Mouse (Mus musculus) neural tube, embryonic 12.5 days (tissue): ENCODE measurements around the gene Cdh18. TPM values are rescaled to one million over a fixed set of nuclear protein-coding genes. Genes with fewer than 3 reads are reported as not detected.
"Not testable (repeated sequence)": the region's sequence is repeated elsewhere in the genome, so short reads cannot be mapped to it uniquely, and the experiment has no call there.

ENCODE experiments used
- ATAC-seq: fragments of 200-750 bp; cut with Nextera tagmentation; 2 replicates; pipeline ENCODE4 v1.8.0; 2017; ENCODE audit warnings: low read depth, mild to moderate bottlenecking, moderate TSS enrichment, moderate library complexity; ENCODE audit not compliant: low FRiP score
- H3K27ac ChIP-seq: fragments of 300-500 bp; sonication (generic); 2 replicates; pipeline ENCODE4 v1.5.1; 2016
- H3K27me3 ChIP-seq: fragments of 300-500 bp; sonication (generic); replicated peaks from 2 replicates; pipeline ENCODE4 v1.6.1; 2016; ENCODE audit warnings: mild to moderate bottlenecking
- H3K36me3 ChIP-seq: fragments of 300-500 bp; sonication (generic); 2 replicates; pipeline ENCODE4 v1.6.1; 2016; ENCODE audit warnings: mild to moderate bottlenecking
- H3K4me1 ChIP-seq: fragments of 300-500 bp; sonication (generic); 2 replicates; pipeline ENCODE4 v1.6.1; 2016
- H3K4me2 ChIP-seq: fragments of 300-500 bp; sonication (generic); replicated peaks from 2 replicates; pipeline ENCODE4 v1.6.1; 2016; ENCODE audit warnings: mild to moderate bottlenecking
- H3K4me3 ChIP-seq: fragments of 300-500 bp; sonication (generic); 2 replicates; pipeline ENCODE4 v1.5.1; 2016
- H3K9ac ChIP-seq: fragments of 300-500 bp; sonication (generic); 2 replicates; pipeline ENCODE4 v1.6.1; 2016; ENCODE audit warnings: mild to moderate bottlenecking
- H3K9me3 ChIP-seq: fragments of 300-500 bp; sonication (generic); 2 replicates; pipeline ENCODE4 v1.6.1; 2016; ENCODE audit warnings: mild to moderate bottlenecking
- WGBS: fragments of 180-500 bp; shearing (Covaris S2); methylation state at CpG from one replicate; pipeline ENCODE4 v1.1.7; 2016; 5-methylcytosine and 5-hydroxymethylcytosine counted together
- polyA plus RNA-seq: library from polyadenylated mRNA; unstranded; fragments of >200 nt; fragmentation: Nextera tagmentation; extraction: Ambion mirVana; gene quantifications from 2 replicates; pipeline ENCODE4 v1.2.1, GENCODE M21; 2016

The Cdh18 gene
- 1.7 and 2.3 TPM in 2 replicates for polyA plus RNA-seq

DNA sequence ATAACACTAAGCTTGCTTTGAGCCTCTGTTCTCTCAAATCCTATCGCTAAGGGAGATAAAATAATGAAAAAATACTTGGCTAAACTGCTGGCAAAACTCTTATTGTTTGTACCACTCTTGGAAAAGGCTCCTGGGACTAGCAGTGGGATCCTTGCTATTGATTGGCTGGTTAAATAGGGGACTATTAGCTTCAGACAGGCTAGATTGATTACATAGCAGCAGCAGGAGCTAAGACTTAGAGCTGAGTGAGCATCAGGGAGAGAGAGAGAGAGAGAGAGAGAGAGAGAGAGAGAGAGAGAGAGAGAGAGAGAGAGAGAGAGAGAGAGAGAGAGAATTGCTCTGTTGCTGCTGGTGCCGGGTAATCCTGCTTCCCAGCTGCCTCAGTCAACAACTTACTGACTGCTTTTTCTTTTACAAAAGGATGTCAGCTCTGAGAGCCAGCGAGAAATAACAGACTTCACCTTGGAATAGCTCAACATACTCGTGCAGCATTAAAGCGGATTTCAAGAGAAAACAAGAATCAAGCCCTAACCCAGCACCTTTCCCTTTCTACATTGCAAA, at the start of gene Cdh18:
Gene Cdh18, plus strand, starts transcription at position 312 of the 561 bp plus-strand sequence.
- Histone ChIP-seq H3K9me3 (no peaks in the 10 kb centered on the region), H3K9ac (no peak within 1 kb of the TSS), H3K36me3 (no peaks in the 10 kb centered on the region), H3K4me1 (no peaks in the 10 kb centered on the region), H3K4me3 (no peak within 1 kb of the TSS), H3K27me3 (no peaks in the 10 kb centered on the region), H3K4me2 (no peak within 1 kb of the TSS), H3K27ac (no peak within 1 kb of the TSS)
- ATAC-seq, result no peak
- 59% methylated on average over 5 of the region's 5 CpGs for WGBS

DNA sequence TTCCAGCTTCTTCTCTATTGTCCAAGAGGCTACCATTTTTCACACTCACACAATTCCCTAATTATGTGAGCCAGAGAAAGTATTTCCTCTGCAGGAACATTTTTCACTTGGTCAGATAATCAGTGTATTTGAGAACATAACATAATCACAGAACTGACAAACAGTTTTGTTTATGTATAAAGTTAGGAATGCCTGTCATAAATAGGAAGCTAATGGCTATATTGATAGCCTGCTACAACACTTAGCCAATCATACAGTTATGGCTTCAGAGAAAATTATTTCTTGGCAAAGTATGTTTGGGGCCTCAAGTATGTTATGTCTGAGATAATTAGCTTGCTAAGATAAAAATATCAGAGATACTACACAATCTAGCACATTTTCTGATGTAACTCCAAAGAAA, 37.6 kb upstream of the Cdh18 start:
- Histone ChIP-seq H3K27ac (no peak overlapping the region), H3K36me3 (no peaks in the 10 kb centered on the region), H3K4me1 (no peaks in the 10 kb centered on the region), H3K9ac (no peak overlapping the region), H3K4me2 (no peak overlapping the region), H3K4me3 (no peak overlapping the region), H3K9me3 (no peaks in the 10 kb centered on the region), H3K27me3 (no peaks in the 10 kb centered on the region)
- no peak for ATAC-seq

DNA sequence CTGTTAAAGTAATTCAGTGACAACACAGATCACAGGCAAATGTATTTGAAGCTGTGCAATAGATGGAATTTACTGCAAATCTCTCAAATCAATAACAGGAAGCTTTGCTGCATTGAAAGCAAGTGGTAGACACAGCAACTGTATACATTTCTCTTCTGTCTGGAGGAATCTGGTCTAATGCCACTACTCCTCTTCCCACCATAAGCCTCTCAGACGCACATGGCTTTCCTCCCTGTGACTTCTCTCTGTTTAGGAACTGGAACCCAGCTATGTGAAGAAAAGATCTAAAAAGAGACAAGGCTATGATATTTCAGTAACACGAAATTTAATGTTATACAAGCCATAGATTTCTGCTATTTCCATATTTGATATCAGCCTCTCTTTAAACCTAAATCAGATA, 13.0 kb upstream of the Cdh18 start:
- Histone ChIP-seq H3K9ac (no peak overlapping the region), H3K9me3 (no peaks in the 10 kb centered on the region), H3K4me2 (no peak overlapping the region), H3K27me3 (no peaks in the 10 kb centered on the region), H3K4me3 (no peak overlapping the region), H3K4me1 (no peaks in the 10 kb centered on the region), H3K36me3 (no peaks in the 10 kb centered on the region), H3K27ac (no peak overlapping the region)
- ATAC-seq, result no peak
- WGBS, result 65% methylated on average over 2 of the region's 2 CpGs

DNA sequence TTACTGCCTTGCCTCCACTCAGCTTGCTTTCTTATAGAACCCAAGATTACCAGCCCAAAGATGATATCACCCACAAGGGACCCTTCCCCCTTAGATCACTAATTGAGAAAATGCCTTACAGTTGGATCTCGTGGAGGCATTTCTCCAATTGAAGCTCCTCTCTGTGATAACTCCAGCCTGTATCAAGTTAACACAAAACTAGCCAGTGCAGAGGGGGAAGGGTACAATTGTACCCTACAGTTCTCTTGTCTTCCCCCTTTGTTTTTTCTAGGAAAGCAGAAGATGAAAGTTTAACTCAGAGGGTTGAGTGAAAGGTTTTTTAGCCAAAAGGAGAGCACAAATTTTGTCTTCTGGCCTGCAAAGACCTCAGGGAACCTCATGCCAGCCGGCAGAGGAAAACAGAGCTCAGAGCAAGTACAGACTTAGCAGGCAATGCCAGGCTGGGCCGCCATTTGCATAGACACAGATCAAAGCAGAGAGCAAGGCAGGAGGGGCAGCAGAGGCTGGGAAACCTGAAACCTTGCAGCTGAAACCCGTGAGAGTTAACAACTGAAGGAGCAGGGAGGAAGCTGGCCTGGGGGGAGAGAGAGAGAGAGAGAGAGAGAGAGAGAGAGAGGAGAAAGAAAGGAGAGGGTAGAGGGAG, 29.3 kb downstream of the Cdh18 start:
- Histone ChIP-seq H3K27me3 (no peaks in the 10 kb centered on the region), H3K4me1 (no peaks in the 10 kb centered on the region), H3K4me3 (no peak overlapping the region), H3K27ac (no peak overlapping the region), H3K9ac (no peak overlapping the region), H3K4me2 (no peak overlapping the region), H3K9me3 (no peaks in the 10 kb centered on the region), H3K36me3 (no peaks in the 10 kb centered on the region)
- no peak for ATAC-seq
- WGBS, result 6% methylated on average over 4 of the region's 4 CpGs

DNA sequence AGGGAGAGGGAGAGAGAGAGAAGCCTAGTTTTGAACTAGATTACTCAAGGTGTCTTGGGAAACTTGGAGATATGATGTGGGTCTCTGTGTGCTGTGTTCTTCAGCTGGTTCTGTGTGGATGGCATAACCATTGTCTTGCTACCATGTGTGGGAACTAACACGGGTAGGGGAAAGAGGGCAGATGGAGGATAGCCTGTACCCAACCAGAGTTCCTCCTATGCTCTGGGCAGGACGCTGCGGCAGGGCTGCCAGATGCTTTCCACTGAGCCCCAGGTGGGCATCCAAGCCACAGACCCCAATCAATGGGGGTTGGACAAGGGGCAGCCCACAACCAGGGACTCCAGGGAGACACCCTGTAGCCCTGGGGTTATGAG, 29.8 kb downstream of the Cdh18 start:
- ATAC-seq, result no peak
- no peak overlapping the region for H3K9ac ChIP-seq
- H3K4me2 ChIP-seq, result no peak overlapping the region
- H3K4me3 ChIP-seq, result no peak overlapping the region
- no peaks in the 10 kb centered on the region for H3K36me3 ChIP-seq
- H3K4me1 ChIP-seq, result no peaks in the 10 kb centered on the region
- whole genome bisulfite sequencing, result 25% methylated on average over 3 of the region's 3 CpGs
- no peak overlapping the region for H3K27ac ChIP-seq
- H3K9me3 ChIP-seq, result no peaks in the 10 kb centered on the region
- H3K27me3 ChIP-seq, result no peaks in the 10 kb centered on the region

DNA sequence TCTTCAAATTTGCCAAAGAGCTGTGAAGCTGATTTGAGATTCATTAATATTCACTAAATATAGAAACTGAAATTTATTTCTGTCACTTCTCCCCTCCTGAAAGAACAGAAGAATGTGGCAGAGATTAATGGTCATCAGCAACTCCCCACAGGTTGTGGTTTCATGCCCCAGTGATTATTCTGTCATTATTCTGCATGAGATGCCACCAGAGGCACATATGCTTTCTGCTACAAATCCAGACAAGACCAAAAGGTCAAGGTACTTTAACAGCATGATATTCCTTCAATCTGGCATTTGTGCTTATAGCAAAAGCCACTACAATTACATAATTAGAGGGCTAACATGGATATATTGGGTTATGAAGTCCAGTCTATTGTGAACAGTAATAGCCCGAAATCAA, 35.8 kb downstream of the Cdh18 start:
- H3K36me3 ChIP-seq, result no peaks in the 10 kb centered on the region
- no peak overlapping the region for H3K4me2 ChIP-seq
- no peaks in the 10 kb centered on the region for H3K27me3 ChIP-seq
- H3K9me3 ChIP-seq, result no peaks in the 10 kb centered on the region
- no peak overlapping the region for H3K27ac ChIP-seq
- WGBS, result 80% methylated on average over 1 of the region's 1 CpGs
- no peaks in the 10 kb centered on the region for H3K4me1 ChIP-seq
- ATAC-seq, result no peak
- no peak overlapping the region for H3K9ac ChIP-seq
- H3K4me3 ChIP-seq, result no peak overlapping the region

DNA sequence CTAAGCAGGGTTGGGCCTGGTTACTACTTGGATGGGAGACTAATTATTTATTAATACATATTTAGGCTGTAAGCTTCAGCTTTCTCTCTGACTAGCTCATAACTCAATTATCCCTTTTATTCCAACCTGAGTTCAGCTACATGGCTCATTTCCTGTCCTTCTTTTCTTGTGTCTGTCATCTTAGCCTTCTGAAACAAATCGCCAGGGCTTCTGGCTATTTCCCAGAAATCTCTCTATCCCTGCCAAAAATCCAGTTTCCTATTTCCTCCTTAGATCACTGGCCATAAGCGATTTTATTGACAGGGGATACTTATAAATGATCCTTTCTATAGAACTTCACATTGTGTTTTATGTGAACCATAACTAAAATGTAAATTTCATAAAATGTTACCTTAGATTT, 167.6 kb downstream of the Cdh18 start:
- H3K4me3 ChIP-seq, result no peak overlapping the region
- no peak overlapping the region for H3K4me2 ChIP-seq
- H3K27me3 ChIP-seq, result no peaks in the 10 kb centered on the region
- no peak overlapping the region for H3K9ac ChIP-seq
- 81% methylated on average over 2 of the region's 2 CpGs for WGBS
- no peak overlapping the region for H3K27ac ChIP-seq
- no peak for ATAC-seq
- no peaks in the 10 kb centered on the region for H3K4me1 ChIP-seq
- no peaks in the 10 kb centered on the region for H3K36me3 ChIP-seq
- no peaks in the 10 kb centered on the region for H3K9me3 ChIP-seq

DNA sequence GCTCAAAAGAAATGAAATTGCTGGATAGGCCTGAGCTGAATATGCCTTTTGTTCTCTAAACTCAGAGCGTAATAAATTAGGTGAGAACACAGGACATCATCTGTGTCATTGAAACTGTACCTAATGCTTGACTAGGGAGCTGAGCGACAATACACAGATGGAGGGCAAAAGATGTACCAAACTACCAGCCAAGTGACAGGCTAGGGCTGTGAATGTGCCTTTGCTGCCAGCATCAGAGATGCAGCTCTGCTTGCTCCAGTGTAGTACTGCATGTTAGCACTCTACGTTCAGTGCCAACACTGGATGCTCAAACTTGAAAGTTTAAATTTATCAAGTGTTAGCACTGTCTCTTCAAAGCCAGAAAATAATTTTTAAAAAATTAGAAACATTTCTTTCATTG, 168.9 kb downstream of the Cdh18 start:
- Histone ChIP-seq H3K4me3 (no peak overlapping the region), H3K36me3 (no peaks in the 10 kb centered on the region), H3K27me3 (no peaks in the 10 kb centered on the region), H3K9me3 (no peaks in the 10 kb centered on the region), H3K9ac (no peak overlapping the region), H3K4me2 (no peak overlapping the region), H3K4me1 (no peaks in the 10 kb centered on the region), H3K27ac (no peak overlapping the region)
- ATAC-seq, result peak; percentile 81
- 29% methylated on average over 3 of the region's 3 CpGs for WGBS

DNA sequence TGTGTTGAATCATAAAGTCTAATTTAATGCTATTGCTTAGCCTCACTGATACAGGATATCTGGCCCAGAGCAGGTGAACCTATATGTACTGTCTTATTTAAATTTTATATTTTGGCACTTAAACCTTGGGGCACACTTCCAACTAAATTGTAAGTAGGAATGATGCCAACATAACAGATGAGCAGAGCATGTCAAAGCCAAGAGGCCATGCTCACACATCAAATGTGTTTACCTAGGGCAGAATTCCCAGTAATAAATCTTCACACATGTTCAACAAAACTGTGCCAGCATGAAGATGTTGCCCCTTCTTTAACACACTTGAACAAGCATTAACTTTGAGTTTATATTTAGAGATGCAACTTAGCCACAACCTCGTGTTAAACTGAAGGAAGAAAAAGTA, 177.8 kb downstream of the Cdh18 start:
- Histone ChIP-seq H3K27me3 (no peaks in the 10 kb centered on the region), H3K4me3 (no peak overlapping the region), H3K9me3 (no peaks in the 10 kb centered on the region), H3K36me3 (no peaks in the 10 kb centered on the region), H3K4me2 (no peak overlapping the region), H3K27ac (no peak overlapping the region), H3K9ac (no peak overlapping the region), H3K4me1 (no peaks in the 10 kb centered on the region)
- 79% methylated on average over 1 of the region's 1 CpGs for WGBS
- ATAC-seq, result no peak

DNA sequence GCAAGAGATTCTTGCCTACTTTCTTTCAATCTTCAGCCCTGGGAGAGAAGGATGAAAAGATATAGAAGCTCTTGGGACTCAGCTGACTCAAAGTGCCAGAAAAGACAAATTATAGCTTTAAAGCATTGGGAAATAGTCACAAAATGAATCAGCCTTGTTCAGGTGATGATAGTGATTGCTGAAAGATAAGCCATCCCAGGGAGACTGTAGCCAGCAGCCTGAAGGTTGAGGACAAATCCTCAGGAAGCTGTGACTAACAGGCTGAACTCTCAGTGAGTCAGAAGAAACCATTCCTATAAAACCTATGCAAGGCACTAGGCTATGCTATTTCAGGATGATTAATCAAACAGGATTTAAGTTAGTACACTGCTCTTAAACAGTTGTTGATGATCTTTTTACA, 184.2 kb downstream of the Cdh18 start:
- Histone ChIP-seq H3K36me3 (no peaks in the 10 kb centered on the region), H3K9me3 (no peaks in the 10 kb centered on the region), H3K9ac (no peak overlapping the region), H3K4me1 (no peaks in the 10 kb centered on the region), H3K4me3 (no peak overlapping the region), H3K4me2 (no peak overlapping the region), H3K27ac (no peak overlapping the region), H3K27me3 (no peaks in the 10 kb centered on the region)
- no peak for ATAC-seq

DNA sequence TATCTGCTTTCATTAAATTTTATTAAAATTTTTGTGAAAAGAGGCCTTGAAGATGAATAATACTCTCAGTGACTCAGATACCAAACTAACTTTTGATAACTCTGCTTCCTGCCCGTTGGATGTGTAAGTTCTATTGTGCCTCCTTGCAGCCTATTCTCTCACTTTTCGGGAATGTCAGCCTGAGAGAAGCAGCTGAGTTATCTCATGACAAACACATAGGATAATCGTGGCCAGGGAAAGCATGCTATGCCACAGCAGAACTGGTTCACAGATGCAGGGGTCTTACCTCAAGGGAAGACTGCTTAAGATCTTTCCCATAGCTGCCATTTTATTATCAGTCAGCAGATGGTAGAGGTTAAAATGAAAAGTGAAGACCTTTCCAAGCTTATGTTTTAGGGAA, 187.3 kb downstream of the Cdh18 start:
- no peaks in the 10 kb centered on the region for H3K27me3 ChIP-seq
- 74% methylated on average over 3 of the region's 3 CpGs for WGBS
- no peaks in the 10 kb centered on the region for H3K36me3 ChIP-seq
- no peak overlapping the region for H3K9ac ChIP-seq
- no peak overlapping the region for H3K4me2 ChIP-seq
- no peak overlapping the region for H3K4me3 ChIP-seq
- H3K4me1 ChIP-seq, result no peaks in the 10 kb centered on the region
- no peak for ATAC-seq
- no peak overlapping the region for H3K27ac ChIP-seq
- no peaks in the 10 kb centered on the region for H3K9me3 ChIP-seq

DNA sequence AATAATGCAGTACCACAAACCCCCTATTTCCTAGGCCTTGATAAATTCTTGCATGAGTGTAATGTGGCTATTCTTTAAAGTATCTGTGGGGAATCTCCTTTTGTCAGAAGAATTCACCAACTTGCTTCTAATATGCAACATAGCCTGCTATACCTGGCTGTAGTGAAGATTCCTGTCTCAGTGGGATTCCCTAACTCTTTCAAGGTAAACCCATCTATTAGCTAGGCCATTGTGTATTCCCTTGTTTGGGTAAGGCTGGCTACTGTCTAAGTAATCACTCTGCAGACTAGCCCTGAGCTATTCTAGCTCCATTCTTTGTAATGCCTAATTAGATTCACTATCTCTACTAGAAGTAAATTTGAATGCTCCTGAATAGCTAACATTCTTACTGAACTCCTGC, 212.4 kb downstream of the Cdh18 start:
- not testable (repeated sequence) for H3K36me3 ChIP-seq, H3K27ac ChIP-seq, H3K4me2 ChIP-seq, H3K4me1 ChIP-seq, H3K9ac ChIP-seq, ATAC-seq, H3K4me3 ChIP-seq, H3K9me3 ChIP-seq, H3K27me3 ChIP-seq

DNA sequence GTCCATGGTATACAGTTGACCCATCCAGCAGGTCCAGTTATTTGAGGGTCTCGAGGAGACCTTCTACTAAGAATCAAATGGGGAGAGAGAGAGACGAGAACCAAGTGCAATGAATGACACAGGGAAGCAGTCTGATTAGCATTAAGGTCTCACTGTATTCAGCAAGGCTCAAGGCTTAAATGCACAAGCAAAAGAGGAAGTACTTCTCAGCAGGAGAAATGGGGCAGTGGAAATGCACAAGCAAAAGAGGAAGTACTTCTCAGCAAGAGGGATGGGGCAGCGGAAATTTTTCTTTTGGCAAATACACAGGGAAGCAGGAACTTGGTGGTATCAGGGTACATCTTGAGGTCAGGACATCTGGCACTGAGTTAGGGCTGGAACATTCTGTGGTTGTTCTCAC, 217.8 kb downstream of the Cdh18 start:
- 87% methylated on average over 3 of the region's 3 CpGs for WGBS
- not testable (repeated sequence) for ATAC-seq, H3K4me1 ChIP-seq, H3K9ac ChIP-seq, H3K27ac ChIP-seq, H3K4me3 ChIP-seq, H3K4me2 ChIP-seq, H3K27me3 ChIP-seq, H3K9me3 ChIP-seq, H3K36me3 ChIP-seq
